Mouse (Mus musculus) embryonic fibroblast, embryonic 13.5 days (primary cell): ENCODE measurements around the gene Ednra.

Experiments used
- CTCF ChIP-seq: IDR thresholded peaks from 2 replicates; pipeline ENCODE4 v1.5.1; 2011; ENCODE audit warnings: mild to moderate bottlenecking, control low read depth, low read length, moderate library complexity, borderline replicate concordance; ENCODE audit not compliant: insufficient read depth
- POLR2A ChIP-seq: IDR thresholded peaks from 2 replicates; pipeline ENCODE4 v1.6.1; 2011; ENCODE audit warnings: low read depth, mild to moderate bottlenecking, control low read depth, low read length, moderate library complexity

- TF ChIP-seq POLR2A, result no peak
- no peak for TF ChIP-seq CTCF
Observed at GRCm38 (mm10) chr8:77695070-77695469, 29.2 kb downstream of the Ednra start.
